14 mouse cellular contexts compared by ENCODE assay signal in genomic region chr16:91826893-91827292, GRCm38 (mm10).
DNase-seq lines count a peak whose midpoint lies in the region; ATAC-seq and TF ChIP-seq lines count a peak whose summit lies in the region.
"Had no signal": no experiment of that assay in that cellular context is flagged by ENCODE, and none has a peak within 500 bp of the region (broad histone marks: within the 10 kb centered on the region; RNA-seq: fewer than 3 reads in every experiment).

No protein-coding gene starts in this region.

- H3K4me2 ChIP-seq in heart, embryonic 13.5 days = no peak overlapping the region
- no peak overlapping the region for H3K4me2 ChIP-seq in midbrain, postnatal 0 days (ENCODE audit: low read depth, low read length, poor library complexity, severe bottlenecking)
- no peak overlapping the region for H3K4me2 ChIP-seq in hindbrain, embryonic 15.5 days
- no peak overlapping the region for H3K4me2 ChIP-seq in liver, embryonic 15.5 days

- H3K27me3 ChIP-seq in heart, embryonic 13.5 days (replicated peaks) = no peaks in the 10 kb centered on the region
- no peaks in the 10 kb centered on the region for H3K27me3 ChIP-seq in midbrain, embryonic 10.5 days (ENCODE audit: low read depth, poor library complexity, severe bottlenecking)
- H3K27me3 ChIP-seq in midbrain, postnatal 0 days (ENCODE audit: insufficient read depth, low read length) = no peaks in the 10 kb centered on the region
- H3K27me3 ChIP-seq in hindbrain, embryonic 15.5 days = no peaks in the 10 kb centered on the region
- H3K27me3 ChIP-seq in liver, embryonic 15.5 days = no peaks in the 10 kb centered on the region
- H3K27me3 ChIP-seq: Patski had no signal

- peaks cover 70% of the 10 kb centered on the region for H3K36me3 ChIP-seq in heart, embryonic 13.5 days
- H3K36me3 ChIP-seq in midbrain, embryonic 10.5 days = peaks cover 82% of the 10 kb centered on the region
- peaks cover 42% of the 10 kb centered on the region for H3K36me3 ChIP-seq in midbrain, postnatal 0 days (ENCODE audit: insufficient read depth, low read length)
- H3K36me3 ChIP-seq in hindbrain, embryonic 15.5 days = peaks cover 26% of the 10 kb centered on the region
- H3K36me3 ChIP-seq in liver, embryonic 15.5 days (replicated peaks) = peaks cover 85% of the 10 kb centered on the region

- no peaks in the 10 kb centered on the region for H3K9me3 ChIP-seq in heart, embryonic 13.5 days
- H3K9me3 ChIP-seq in midbrain, embryonic 10.5 days (replicated peaks) = no peaks in the 10 kb centered on the region
- H3K9me3 ChIP-seq in midbrain, postnatal 0 days (ENCODE audit: low read length) = no peaks in the 10 kb centered on the region
- no peaks in the 10 kb centered on the region for H3K9me3 ChIP-seq in hindbrain, embryonic 15.5 days
- no peaks in the 10 kb centered on the region for H3K9me3 ChIP-seq in liver, embryonic 15.5 days (replicated peaks)

- no peak for DNase-seq in heart, adult 8-10 months (ENCODE audit: low spot score)
- peak; percentile 39 for DNase-seq in midbrain, embryonic 10.5 days (ENCODE audit: low spot score)
- no peak for DNase-seq in midbrain, postnatal 0 days (ENCODE audit: low spot score)
- no peak for DNase-seq in cerebellum, adult 9-11 months
- DNase-seq: adrenal gland, adult 2 months; kidney, postnatal 10 days; layer of hippocampus, postnatal 36 days; lung, adult 18-20 months; spleen, adult 18-20 months had no signal

- H3K4me3 ChIP-seq in heart, embryonic 13.5 days = no peak overlapping the region
- H3K4me3 ChIP-seq in midbrain, embryonic 10.5 days = no peak overlapping the region
- H3K4me3 ChIP-seq in midbrain, postnatal 0 days (ENCODE audit: low read depth, low read length) = no peak overlapping the region
- no peak overlapping the region for H3K4me3 ChIP-seq in hindbrain, embryonic 15.5 days
- H3K4me3 ChIP-seq in liver, embryonic 15.5 days (replicated peaks) = no peak overlapping the region
- H3K4me3 ChIP-seq: myocyte had no signal

- H3K9ac ChIP-seq in heart, embryonic 13.5 days = peak overlapping the region; percentile 25; the same call in 1 of the 2 replicates
- no peak overlapping the region for H3K9ac ChIP-seq in midbrain, postnatal 0 days (replicated peaks; ENCODE audit: low read length, poor library complexity, severe bottlenecking)
- H3K9ac ChIP-seq in hindbrain, embryonic 15.5 days = no peak overlapping the region
- H3K9ac ChIP-seq in liver, embryonic 15.5 days = no peak overlapping the region

- H3K4me1 ChIP-seq in heart, embryonic 13.5 days = peaks cover 52% of the 10 kb centered on the region
- H3K4me1 ChIP-seq in midbrain, embryonic 10.5 days = peaks cover 49% of the 10 kb centered on the region
- no peaks in the 10 kb centered on the region for H3K4me1 ChIP-seq in midbrain, postnatal 0 days (ENCODE audit: insufficient read depth, low read length)
- H3K4me1 ChIP-seq in hindbrain, embryonic 15.5 days (replicated peaks) = peaks cover 3% of the 10 kb centered on the region; the same call in 1 of the 2 replicates
- H3K4me1 ChIP-seq in liver, embryonic 15.5 days (replicated peaks) = peaks cover 65% of the 10 kb centered on the region

- TF ChIP-seq CTCF in midbrain, postnatal 0 days (IDR thresholded peaks at IDR 0.05) = no peak

- peak overlapping the region; percentile 86 for H3K27ac ChIP-seq in heart, embryonic 13.5 days (replicated peaks)
- H3K27ac ChIP-seq in midbrain, embryonic 10.5 days (replicated peaks) = peak overlapping the region; percentile 73
- H3K27ac ChIP-seq in midbrain, postnatal 0 days (ENCODE audit: low read depth, low read length) = no peak overlapping the region
- 0 out of 2 replicates have a peak overlapping the region, but pooled peaks have one; percentile 0 for H3K27ac ChIP-seq in hindbrain, embryonic 15.5 days (replicated peaks)
- peak overlapping the region; percentile 42 for H3K27ac ChIP-seq in liver, embryonic 15.5 days (replicated peaks)

- 63% methylated on average over 2 of the region's 2 CpGs for WGBS in heart, embryonic 13.5 days
- WGBS in midbrain, embryonic 10.5 days = 26% methylated on average over 2 of the region's 2 CpGs
- 50% methylated on average over 2 of the region's 2 CpGs for WGBS in midbrain, postnatal 0 days
- WGBS in hindbrain, embryonic 15.5 days = 36% methylated on average over 2 of the region's 2 CpGs
- 83% methylated on average over 2 of the region's 2 CpGs for WGBS in liver, embryonic 15.5 days (ENCODE audit: insufficient replicate concordance)

- no peak for ATAC-seq in heart, embryonic 13.5 days (ENCODE audit: extremely low read depth, insufficient number of reproducible peaks, low FRiP score, low TSS enrichment)
- ATAC-seq in midbrain, postnatal 0 days (ENCODE audit: low FRiP score) = no peak
- ATAC-seq in hindbrain, embryonic 15.5 days (ENCODE audit: low FRiP score, low read depth) = no peak
- no peak for ATAC-seq in liver, embryonic 15.5 days (ENCODE audit: insufficient read depth)
- ATAC-seq: Patski had no signal
